Mouse (Mus musculus) left cerebral cortex, adult 9 months (tissue): ENCODE results near the gene Gm49322.

Experiments
- DNase-seq, 2 experiments: peaks; one replicate each; pipeline ENCODE4 v3.0.0; 2022; ENCODE audit warnings: low spot score in 2 of 2

Gene Gm49322

GRCm38 (mm10) chr10:80584045-80584488 lies 21.8 kb upstream of the Gm49322 start:
- DNase-seq = no peak

GRCm38 (mm10) chr10:80584642-80585552 lies 20.9 kb upstream of the Gm49322 start:
- DNase-seq = no peak

GRCm38 (mm10) chr10:80585581-80585980 lies 20.2 kb upstream of the Gm49322 start:
- no peak for DNase-seq

- DNase-seq = no peak
Measured at GRCm38 (mm10) chr10:80586407-80587304, 19.2 kb upstream of the Gm49322 start.

- no peak for DNase-seq
Measured at GRCm38 (mm10) chr10:80587305-80587657, 18.5 kb upstream of the Gm49322 start.

GRCm38 (mm10) chr10:80589127-80589878 lies 16.5 kb upstream of the Gm49322 start:
- no peak for DNase-seq

- DNase-seq = peak; percentile 82 to 96
Measured at GRCm38 (mm10) chr10:80589879-80590854, 15.7 kb upstream of the Gm49322 start, which contains the start of gene Abhd17a. Gene Abhd17a, minus strand, starts transcription at chr10:80590341.

- no peak for DNase-seq
Measured at GRCm38 (mm10) chr10:80596318-80596717, 9.5 kb upstream of the Gm49322 start.

- DNase-seq = peak; percentile 92 to 97
Measured at GRCm38 (mm10) chr10:80602698-80603325, 3.0 kb upstream of the Gm49322 start, which contains the start of the genes Scamp4 and Adat3. Gene Scamp4, plus strand, starts transcription at chr10:80602872. Gene Adat3, plus strand, starts transcription at chr10:80602880.

GRCm38 (mm10) chr10:80603364-80603763 lies 2.5 kb upstream of the Gm49322 start:
- no peak for DNase-seq

- no peak for DNase-seq
Measured at GRCm38 (mm10) chr10:80604001-80604509, 1.8 kb upstream of the Gm49322 start.

GRCm38 (mm10) chr10:80604988-80605387 lies 833 bp upstream of the Gm49322 start:
- DNase-seq = no peak

GRCm38 (mm10) chr10:80606306-80606705 lies 485 bp downstream of the Gm49322 start:
- no peak for DNase-seq

- DNase-seq = no peak
Measured at GRCm38 (mm10) chr10:80606737-80607350, 1.0 kb downstream of the Gm49322 start.

GRCm38 (mm10) chr10:80608435-80608834 lies 2.6 kb downstream of the Gm49322 start:
- no peak for DNase-seq

- no peak for DNase-seq
Measured at GRCm38 (mm10) chr10:80609269-80609924, 3.6 kb downstream of the Gm49322 start.

GRCm38 (mm10) chr10:80610116-80610785 lies 4.4 kb downstream of the Gm49322 start:
- no peak for DNase-seq

GRCm38 (mm10) chr10:80611024-80611423 lies 5.2 kb downstream of the Gm49322 start:
- no peak for DNase-seq
